Mouse (Mus musculus) liver, adult 2 months (tissue): ENCODE data around the gene Slc13a2.

Source experiments
- CTCF ChIP-seq: fragments of 200-500 bp; IDR thresholded peaks from 2 replicates; pipeline ENCODE4 v1.5.1; 2011; ENCODE audit warnings: low read depth, low read length, control low read depth
- POLR2A ChIP-seq: fragments of 200-500 bp; IDR thresholded peaks from 2 replicates; pipeline ENCODE4 v1.6.1; 2011; ENCODE audit warnings: low read length, control low read depth; ENCODE audit not compliant: insufficient read depth; ENCODE audit errors: extremely low read depth

DNA sequence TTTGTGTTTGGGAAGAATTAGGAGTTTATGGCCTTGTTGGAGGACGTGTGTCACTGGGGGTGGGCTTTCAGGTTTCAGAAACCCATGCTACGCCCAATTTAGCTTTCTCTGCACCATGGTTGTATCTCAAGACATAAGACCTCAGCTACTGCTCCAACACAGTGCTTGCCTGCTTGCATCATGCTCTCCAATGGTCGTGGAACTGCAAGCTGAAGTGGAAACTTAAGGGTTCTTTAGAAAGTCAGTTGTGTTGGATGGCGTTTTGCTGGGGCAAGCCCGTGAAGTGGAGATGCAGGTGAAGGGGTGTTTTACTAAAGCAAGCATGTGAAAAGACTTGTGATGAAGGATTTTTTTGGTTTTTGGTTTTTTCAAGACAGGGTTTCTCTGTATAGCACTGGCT, 21.1 kb upstream of the Slc13a2 start:
- TF ChIP-seq CTCF, result no peak
- TF ChIP-seq POLR2A, result no peak
